Mouse (Mus musculus): Measurements from ENCODE around the gene Tipin. TPM values are rescaled to one million over a fixed set of nuclear protein-coding genes. Genes with fewer than 3 reads are reported as not detected.

Gene Tipin
- 10 to 100 TPM; 14.8 to 15.6 TPM for total RNA-seq (2021)
- long read RNA-seq, experiment 1, partial matches to known transcripts, result 5 of 28 reads
- long read RNA-seq, experiment 1, other reads (novel, unspliced or antisense), result 19 of 28 reads
- long read RNA-seq, experiment 2, partial matches to known transcripts, result 1 of 13 reads
- long read RNA-seq, experiment 2, other reads (novel, unspliced or antisense), result 12 of 13 reads

DNA sequence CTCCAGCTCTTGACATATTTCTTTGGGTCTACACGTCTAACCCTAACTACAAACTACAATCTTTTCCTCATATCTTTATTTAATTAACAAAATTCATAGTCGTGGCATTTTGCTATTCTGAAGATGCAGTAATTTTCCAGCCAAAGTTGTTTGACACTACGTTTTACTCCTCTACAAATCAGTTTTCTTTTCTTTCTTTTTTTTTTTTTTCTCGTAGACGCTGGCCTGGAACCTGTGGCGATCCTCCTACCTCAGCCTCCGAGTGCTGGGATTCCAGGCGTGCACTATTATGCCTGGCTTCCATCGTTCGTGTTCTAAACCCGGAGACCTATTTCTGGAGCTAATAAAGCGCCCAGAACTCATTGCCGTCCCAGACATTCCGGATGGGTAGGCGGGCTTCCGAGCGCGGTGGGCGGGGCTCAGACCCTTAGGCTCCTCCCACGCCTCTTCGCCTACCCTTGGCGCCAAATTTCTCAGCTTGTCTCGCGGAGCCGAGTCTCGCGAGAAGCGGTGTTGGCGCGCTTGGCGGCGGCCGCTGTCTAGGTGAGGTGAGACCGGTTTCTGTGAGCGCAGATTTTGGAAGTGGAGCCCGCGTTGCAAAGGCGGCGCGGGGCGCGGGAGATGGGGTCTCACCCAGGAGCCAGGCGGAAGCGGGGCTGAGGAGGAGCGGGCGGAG lies at the start of gene Tipin:
Tipin (plus strand) TSS at position 477 of the 676 bp plus-strand sequence.
- DNase-seq (ENCODE audit: low spot score in 2 of 2), result peak; percentile 91 to 93
- intact Hi-C loops (cut with DNase I), result no loop called here

DNA sequence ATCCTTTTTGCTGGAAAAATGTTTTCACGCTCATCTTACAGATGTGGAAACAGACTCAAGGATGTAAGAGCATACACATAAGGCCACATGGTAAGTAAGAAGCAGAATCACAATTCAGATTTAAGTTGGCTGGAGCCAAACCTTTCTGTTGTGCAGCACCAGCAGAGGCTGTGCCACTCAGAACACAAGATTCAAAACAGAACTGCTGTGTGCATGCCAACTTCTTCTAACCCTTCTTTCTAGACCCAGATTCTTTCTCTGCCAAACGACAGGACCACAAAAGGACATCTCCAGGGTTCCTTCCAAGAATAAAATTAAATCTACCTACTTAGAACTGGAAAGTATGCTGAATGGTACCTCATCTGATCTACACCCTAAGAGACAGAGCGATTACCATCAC lies 49.7 kb upstream of the Tipin start:
- intact Hi-C loops (cut with DNase I), result no loop called here
- DNase-seq (ENCODE audit: low spot score in 2 of 2), result peak in 1 of 2 experiments; percentile 39

DNA sequence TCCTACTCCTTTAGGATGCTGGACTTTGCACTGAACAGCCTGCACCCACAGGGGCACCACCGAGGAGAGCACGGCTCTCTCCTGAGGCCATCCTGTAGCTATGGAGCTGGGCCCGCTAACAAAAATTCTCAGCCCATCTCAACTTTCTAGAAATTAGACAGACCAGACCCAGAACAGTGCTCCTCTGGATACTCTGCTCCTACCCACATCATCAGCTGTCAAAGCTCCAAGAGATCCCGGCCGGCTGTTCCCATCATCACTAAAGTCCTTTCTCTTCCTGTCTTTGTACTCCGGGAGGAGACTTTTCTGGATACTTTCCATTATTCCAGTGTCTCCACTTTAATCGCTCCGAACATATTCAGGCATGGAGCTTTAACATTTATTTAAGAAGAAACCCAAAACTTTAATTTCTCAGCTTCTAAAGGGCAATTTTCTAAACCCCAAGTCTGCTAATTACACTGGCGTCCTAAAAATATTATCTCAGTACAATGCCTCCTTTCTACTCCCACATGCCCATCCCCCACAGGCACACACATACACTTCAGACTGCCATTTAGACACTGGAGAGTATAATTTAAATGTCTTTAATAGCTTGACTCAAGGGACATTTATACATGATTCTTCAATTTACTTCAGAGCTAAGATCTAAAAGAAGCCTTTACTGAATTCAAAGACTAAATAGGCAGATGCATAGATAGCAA lies 49.0 kb upstream of the Tipin start:
- DNase-seq (ENCODE audit: low spot score in 2 of 2), result no peak
- intact Hi-C loops (cut with DNase I), result no loop called here

DNA sequence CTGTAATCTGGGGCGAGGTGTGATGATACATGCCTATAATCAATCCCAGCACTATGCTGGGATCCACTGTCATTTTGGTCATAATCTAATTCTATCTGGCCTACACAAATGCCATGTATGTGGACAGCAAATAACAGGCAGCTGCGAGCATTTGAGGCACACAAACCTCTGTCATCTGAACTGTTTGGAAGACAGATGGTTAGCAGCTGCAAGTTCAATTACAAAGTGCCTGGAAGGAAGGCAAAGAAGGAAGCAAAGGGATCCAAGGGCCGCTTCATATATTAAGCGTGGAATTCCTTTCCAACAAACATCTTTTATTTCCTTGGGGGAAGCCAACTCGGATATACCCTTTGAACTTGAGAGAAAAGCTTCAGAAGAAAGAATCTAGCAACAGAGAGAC lies 47.7 kb upstream of the Tipin start:
- DNase-seq (ENCODE audit: low spot score in 2 of 2), result no peak
- intact Hi-C loops (cut with DNase I), result no loop called here

DNA sequence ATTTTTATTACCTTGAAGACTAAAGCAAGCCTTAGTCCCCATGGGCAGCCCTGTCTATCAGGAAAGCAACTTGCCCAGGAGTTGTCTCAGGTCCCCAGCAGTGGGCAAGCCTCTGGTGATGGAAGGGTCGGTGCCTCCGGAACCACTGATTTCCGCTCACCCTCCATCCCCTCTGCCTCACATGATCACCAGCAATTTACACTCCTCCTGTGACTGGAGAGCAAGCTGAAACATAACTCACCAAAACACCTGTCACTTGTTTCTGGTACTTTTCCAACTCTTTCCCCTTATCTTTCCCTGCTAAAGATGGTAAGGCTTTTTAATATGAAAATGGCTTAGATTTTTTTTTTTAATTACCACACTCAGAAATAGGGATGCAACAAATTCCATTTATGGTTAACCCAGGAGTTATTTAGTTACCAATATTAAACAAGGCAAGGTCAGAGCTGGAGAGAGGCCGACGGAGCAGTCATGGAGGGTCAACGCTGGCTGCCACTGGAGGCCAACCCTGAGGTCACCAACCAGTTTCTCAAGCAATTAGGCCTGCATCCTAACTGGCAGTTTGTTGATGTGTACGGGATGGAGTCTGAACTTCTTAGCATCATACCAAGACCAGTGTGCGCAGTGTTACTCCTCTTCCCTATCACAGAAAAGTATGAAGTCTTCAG lies 46.5 kb upstream of the Tipin start, which contains the start of gene Uchl4:
Uchl4 (plus strand) TSS at position 434 of the 668 bp plus-strand sequence.
- DNase-seq (ENCODE audit: low spot score in 2 of 2), result no peak
- intact Hi-C loops (cut with DNase I), result no loop called here

DNA sequence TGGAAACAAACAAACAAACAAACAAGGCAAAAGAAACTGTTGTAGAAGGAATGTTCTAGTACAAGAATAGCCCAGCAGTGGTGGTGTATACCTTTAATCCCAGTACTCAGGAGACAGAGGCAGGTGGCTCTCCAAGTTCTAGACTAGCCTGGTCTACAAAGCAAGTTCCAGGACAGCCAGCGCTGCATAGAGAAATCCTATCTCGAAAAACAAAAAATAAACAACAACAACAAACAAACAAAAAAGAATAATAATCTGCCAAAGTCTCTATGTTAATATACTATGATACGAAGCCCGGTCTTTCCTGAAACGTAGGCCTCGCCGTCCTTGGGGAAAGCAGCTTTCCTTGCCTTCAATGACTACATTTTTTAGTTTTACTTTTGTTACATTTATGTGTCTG lies 45.3 kb upstream of the Tipin start:
- DNase-seq (ENCODE audit: low spot score in 2 of 2), result no peak
- intact Hi-C loops (cut with DNase I), result no loop called here

DNA sequence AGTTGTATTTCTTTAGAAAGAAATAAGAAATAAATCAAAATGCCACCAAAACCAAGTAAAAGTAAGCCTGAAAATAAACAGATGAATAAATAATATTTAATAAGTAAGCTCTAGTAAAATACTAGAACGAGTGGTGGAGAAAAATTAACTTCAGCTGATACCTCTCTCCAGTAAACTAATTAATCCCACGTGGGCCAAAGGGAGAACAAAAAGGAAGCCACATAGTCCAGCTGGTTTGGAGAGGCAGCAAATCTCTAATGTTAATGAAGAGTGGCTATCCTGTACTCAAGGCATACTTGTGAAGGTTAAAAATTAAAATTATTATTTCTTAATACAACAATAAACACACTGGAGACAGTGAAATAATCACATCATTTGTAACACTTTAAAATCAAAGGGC lies 41.3 kb upstream of the Tipin start:
- intact Hi-C loops (cut with DNase I), result no loop called here
- DNase-seq (ENCODE audit: low spot score in 2 of 2), result no peak

DNA sequence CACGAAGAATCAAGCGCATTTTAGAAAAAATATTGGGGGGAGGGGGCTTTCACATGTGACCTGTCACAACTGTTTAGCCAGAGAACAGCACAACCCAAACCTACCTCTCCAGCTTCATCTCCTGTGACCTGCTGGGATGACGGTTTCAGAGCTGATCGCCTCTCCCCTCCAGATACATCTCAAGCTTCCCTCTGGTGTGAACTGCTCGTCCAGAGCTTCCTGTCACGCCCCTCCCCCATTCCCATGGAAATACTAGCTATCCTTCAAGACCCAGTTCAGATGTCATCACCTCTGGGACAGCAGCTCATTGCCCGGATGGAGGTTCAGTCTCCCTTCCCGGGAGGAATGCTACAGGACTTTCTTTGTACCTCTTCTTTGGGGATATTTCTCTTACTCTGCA lies 40.7 kb upstream of the Tipin start:
- no peak for DNase-seq (ENCODE audit: low spot score in 2 of 2)
- intact Hi-C loops (cut with DNase I), result no loop called here

DNA sequence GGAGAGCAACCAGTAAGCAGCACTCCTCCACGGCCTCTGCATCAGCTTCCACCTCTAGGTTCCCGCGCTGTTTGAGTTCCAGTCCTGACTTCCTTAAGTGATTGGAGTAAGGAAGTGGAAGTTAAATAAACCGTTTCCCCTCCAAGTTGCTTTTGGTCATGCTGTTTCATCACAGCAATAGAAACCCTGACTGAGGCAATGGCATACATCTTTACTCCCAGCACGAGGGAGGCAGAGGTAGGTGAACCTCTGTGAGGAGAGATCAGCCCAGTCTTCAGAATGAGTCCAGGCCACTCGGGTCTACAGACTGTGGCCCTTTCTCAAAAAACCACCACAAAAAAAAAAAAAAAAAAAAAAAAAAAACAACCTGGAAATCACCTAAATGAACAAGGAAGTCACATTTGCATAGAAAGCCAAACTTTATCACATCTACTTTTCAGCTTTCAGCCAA lies 39.0 kb upstream of the Tipin start:
- intact Hi-C loops (cut with DNase I), result no loop called here

DNA sequence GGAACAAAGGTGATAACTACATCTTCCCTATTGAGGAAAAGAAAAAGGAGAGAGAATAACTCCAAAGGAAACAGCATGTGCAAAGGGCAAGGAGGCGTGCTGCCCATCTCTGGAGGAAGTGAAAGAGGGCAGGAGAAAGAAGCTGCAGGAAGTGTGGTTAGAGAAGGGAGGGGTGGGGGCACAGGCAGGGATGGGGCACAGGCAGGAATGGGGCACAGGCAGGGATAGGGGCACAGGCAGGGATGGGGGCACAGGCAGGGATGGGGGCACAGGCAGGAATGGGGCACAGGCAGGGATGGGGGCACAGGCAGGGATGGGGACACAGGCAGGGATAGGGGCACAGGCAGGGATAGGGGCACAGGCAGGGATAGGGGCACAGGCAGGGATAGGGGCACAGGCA lies 32.0 kb upstream of the Tipin start:
- DNase-seq (ENCODE audit: low spot score in 2 of 2), result no peak
- intact Hi-C loops (cut with DNase I), result no loop called here

More for the DNA sequence above, 39.0 kb upstream of the Tipin start:
- DNase-seq (ENCODE audit: low spot score in 2 of 2), result no peak

DNA sequence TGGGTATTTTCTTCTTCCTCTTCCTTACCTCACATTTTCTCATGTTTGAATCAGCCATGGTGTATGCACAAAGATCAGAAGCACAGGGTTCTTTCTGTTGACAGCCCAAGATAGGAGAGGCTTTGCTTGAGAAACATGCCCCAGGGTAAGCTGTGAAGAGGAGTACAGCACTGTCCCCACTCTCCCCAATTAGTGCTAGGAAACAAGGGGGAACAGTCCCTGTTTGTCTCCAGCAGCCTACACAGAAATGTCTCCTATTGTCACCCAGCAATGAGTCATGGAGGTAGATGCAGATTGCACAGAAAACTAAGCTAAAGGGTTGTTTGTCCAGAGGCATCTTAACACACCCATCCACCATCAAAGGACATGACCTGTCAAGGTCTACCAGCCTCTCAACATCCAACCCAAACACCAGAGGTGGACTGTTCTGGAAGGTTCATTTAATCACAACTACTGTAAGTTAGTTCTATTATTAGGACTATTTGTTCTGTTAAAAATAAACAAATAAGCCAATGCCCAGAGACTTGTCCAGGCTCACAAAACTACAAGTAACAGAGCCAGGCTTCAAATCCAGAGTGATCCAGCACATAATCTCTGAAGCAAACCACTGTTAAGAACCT lies 31.2 kb upstream of the Tipin start:
- DNase-seq (ENCODE audit: low spot score in 2 of 2), result no peak
- intact Hi-C loops (cut with DNase I), result loop anchor here (5.0 kb wide), 2 partner anchors 33 to 53 kb away; no protein-coding TSS in a partner anchor

DNA sequence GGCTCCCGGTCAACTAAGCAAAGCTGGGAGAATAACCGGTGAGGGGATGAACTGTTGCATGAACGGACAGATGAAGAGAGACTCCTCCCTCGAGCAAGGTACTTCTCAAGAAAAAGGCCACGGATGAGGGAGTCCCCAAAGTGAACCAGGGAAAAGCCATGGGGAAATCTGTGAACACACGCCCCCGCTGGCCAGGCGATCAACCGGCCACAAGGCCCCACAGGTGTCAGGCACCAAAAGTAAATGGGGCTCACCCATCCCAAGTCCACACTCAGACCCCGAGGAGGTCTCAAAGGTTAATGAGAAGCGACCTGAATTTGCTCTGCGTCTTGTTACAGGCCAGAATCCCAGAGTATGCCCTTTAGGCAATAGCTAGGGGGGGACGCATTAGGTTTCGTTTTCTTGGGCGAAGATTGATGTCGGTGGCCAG lies 28.8 kb upstream of the Tipin start:
- no peak for DNase-seq (ENCODE audit: low spot score in 2 of 2)
- intact Hi-C loops (cut with DNase I), result loop anchor here (1.0 to 5.0 kb wide), 3 partner anchors 35 to 73 kb away; partner anchors contain the start of gene Snapc5

DNA sequence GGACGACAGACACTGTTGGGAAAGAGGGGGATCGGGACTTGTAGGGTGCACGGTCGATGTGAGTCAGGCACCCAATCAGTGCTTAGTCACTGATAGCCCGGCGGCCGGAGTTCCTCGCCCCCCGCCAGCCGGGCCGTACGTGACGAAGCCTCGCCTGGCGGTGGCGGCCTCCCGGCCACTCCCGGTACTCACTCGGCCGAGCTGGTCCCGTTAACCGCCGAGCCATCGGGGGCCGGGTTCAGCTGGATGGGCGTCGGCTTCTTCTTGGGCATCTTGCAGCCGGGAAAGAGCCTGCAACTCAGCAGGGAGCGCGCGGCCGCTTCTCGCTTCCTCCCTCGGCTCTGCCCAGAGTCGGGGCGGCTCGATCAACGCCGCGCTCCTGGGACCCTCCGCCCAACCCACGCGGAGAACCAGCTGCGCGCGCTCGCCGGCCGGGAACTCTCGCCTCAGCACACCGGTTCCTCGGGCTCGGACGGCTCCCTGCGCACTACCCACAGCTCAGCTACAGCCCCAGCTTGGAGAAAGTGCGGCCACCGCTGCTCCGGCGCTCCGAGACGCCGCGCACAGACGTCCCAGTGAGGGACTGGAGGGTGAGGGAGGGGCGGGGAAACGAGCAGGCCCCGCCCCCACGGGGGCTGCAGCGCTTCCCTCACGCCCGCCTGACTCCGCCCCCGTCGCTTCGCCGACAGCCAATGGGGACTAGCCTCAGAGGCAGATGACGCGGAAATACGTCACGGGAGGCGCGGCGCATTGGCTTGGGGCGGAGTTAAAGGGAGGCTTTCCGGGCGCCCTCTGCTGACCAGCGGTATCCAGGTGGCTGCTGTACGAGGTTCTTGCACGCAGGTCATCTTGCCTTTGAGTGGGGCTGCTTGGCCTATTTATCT lies 28.1 kb upstream of the Tipin start, which contains the start of gene Map2k1:
Map2k1 (minus strand) TSS at position 611 of the 884 bp plus-strand sequence.
- peak; percentile 99 to 100 for DNase-seq (ENCODE audit: low spot score in 2 of 2)
- intact Hi-C loops (cut with DNase I), result loop anchor here (1.0 to 5.0 kb wide), 3 partner anchors 36 to 74 kb away; partner anchors contain the start of gene Snapc5

DNA sequence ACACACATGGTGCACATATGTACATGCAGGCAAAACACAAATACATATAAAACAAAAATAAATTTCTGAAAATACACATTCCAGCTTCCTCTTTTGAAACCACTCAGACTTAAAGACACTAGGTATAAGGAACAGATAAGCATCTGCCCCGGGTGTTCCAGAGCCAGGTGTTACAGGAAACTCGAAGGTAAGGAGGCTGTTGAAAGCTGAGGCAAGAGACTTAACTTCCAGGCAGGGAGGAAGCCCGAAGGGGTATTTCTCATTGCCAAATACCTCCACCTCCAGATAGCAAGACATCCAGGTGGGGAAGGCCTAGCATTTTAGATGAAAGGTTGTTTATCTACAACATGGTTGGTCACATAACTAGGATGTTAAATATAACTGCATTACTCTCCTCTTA lies 26.0 kb upstream of the Tipin start:
- intact Hi-C loops (cut with DNase I), result no loop called here
- DNase-seq (ENCODE audit: low spot score in 2 of 2), result no peak

DNA sequence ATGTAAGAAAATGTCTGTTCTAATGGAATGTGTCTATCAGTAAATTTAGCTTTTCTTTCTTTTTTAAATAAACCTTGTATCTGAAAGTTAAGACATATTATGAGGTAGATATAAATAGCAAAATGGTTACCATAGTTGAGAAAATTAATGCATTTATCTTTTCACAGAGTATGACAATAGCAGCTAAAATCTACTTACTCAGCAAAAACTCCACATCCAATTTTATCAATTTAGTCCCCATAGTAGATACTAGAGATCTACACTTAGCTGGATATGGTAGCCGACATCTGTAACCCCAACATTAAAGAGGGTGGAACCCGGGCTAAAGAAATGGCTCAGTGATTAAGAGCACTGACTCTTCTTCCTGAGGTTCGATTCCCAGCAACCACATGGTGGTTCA lies 25.2 kb upstream of the Tipin start:
- no peak for DNase-seq (ENCODE audit: low spot score in 2 of 2)
- intact Hi-C loops (cut with DNase I), result no loop called here

DNA sequence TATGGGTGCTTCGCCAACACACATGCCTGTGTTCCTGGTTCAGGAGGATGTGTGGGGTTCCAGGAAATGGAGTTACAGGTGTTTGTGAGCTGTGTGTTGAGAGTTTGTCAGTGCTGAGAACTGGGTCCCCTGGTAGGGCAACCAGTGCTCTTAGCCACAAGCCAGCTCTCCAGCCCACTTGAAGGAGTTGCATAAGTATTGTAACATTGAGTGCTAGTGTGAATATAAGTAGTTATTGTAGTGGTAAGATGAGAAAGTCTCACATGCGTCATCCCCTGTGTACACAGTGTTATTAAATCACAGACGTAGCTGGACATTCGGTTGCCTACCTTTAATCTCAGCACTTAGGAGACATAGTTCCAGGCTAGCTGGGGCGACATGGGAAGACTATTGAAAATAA lies 21.5 kb upstream of the Tipin start:
- intact Hi-C loops (cut with DNase I), result no loop called here
- no peak for DNase-seq (ENCODE audit: low spot score in 2 of 2)

DNA sequence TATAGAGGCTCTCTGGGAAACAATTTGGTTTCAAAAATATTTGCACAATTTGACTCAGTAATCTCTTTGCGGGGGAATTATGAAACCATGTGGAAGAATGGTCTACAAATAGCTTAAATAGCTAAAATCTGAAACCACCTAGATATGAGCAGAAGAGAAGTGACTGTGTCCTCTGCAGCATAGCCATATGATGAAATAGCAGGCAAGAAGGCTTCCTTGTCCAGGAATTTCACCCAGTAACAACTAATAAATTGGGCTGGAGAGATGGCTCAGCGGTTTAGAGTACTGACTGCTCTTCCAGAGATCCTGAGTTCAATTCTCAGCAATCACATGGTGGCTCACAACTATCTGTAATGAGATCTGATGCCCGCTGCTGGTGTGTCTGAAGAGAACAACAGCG lies 20.4 kb upstream of the Tipin start:
- DNase-seq (ENCODE audit: low spot score in 2 of 2), result no peak
- intact Hi-C loops (cut with DNase I), result no loop called here

DNA sequence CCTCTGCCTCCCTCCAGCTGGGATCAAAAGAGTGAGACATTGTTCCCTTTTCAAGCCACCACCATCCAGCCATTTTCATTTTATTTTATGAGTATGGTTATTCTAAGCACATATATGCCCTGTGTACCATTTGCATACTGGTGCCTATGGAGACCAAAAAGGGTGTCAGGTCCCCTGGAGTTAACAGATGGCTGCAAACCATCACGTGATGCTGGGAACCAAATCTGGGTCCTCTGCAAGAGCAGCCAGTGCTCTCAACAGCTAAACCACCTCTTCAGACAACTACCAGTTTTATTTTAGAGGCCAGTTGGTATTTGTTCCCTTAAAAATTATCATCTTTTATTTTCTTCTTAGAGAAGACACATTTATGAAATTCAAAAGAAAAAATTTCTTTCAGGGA lies 16.6 kb upstream of the Tipin start:
- DNase-seq (ENCODE audit: low spot score in 2 of 2), result peak in 1 of 2 experiments; percentile 37
- intact Hi-C loops (cut with DNase I), result no loop called here
